Mouse (Mus musculus) myocyte (in vitro differentiated cells): ENCODE measurements at regions not wholly inside any gene's neighbourhood (a gene's known extent, or its start where the extent isn't known, plus 50 kb on each side); places are given as distances from the start of the nearest gene placed in this dataset.

Source experiments
- CEBPB ChIP-seq: IDR thresholded peaks from 2 replicates; pipeline ENCODE4 v1.6.1; 2011; ENCODE audit warnings: mild to moderate bottlenecking, moderate library complexity; ENCODE audit not compliant: poor library complexity, insufficient read depth, severe bottlenecking
- E2F4 ChIP-seq: IDR thresholded peaks from one replicate; pipeline ENCODE4 v1.6.1; 2011; ENCODE audit warnings: mild to moderate bottlenecking, control low read depth, moderate library complexity; ENCODE audit not compliant: insufficient read depth
- MAX ChIP-seq: IDR thresholded peaks from one replicate; pipeline ENCODE4 v1.6.1; 2011; ENCODE audit warnings: low read depth, mild to moderate bottlenecking, control low read depth
- MYOG ChIP-seq, 3 experiments: IDR thresholded peaks; one replicate each; pipeline ENCODE4 v1.6.1; 2011; ENCODE audit warnings: control low read depth in 2 of 3, low read depth in 2 of 3, mild to moderate bottlenecking in 2 of 3; ENCODE audit not compliant: insufficient read length in 2 of 3, control insufficient read depth in 1 of 3, insufficient read depth in 1 of 3
- POLR2A ChIP-seq: IDR thresholded peaks from one replicate; pipeline ENCODE4 v1.6.1; 2011; ENCODE audit warnings: low read depth, mild to moderate bottlenecking, control low read depth, moderate library complexity; ENCODE audit not compliant: insufficient read length
- POLR2AphosphoS2 ChIP-seq: IDR thresholded peaks from one replicate; pipeline ENCODE4 v1.6.1; 2011; ENCODE audit warnings: low read depth, control low read depth; ENCODE audit not compliant: insufficient read length
- REST ChIP-seq: IDR thresholded peaks from one replicate; pipeline ENCODE4 v1.6.1; 2011; ENCODE audit warnings: mild to moderate bottlenecking, control low read depth, moderate library complexity; ENCODE audit not compliant: insufficient read depth, insufficient read length
- SRF ChIP-seq: IDR thresholded peaks from one replicate; pipeline ENCODE4 v1.6.1; 2011; ENCODE audit warnings: low read depth; ENCODE audit not compliant: control insufficient read depth, insufficient read length
- TCF12 ChIP-seq: IDR thresholded peaks from one replicate; pipeline ENCODE4 v1.6.1; 2011; ENCODE audit warnings: mild to moderate bottlenecking, control low read depth; ENCODE audit not compliant: poor library complexity, insufficient read depth, severe bottlenecking
- TCF3 ChIP-seq: IDR thresholded peaks from one replicate; pipeline ENCODE4 v1.6.1; 2011; ENCODE audit warnings: low read depth, control low read depth; ENCODE audit not compliant: insufficient read length
- USF1 ChIP-seq: IDR thresholded peaks from one replicate; pipeline ENCODE4 v1.6.1; 2011; ENCODE audit warnings: low read depth, mild to moderate bottlenecking, control low read depth, moderate library complexity

DNA sequence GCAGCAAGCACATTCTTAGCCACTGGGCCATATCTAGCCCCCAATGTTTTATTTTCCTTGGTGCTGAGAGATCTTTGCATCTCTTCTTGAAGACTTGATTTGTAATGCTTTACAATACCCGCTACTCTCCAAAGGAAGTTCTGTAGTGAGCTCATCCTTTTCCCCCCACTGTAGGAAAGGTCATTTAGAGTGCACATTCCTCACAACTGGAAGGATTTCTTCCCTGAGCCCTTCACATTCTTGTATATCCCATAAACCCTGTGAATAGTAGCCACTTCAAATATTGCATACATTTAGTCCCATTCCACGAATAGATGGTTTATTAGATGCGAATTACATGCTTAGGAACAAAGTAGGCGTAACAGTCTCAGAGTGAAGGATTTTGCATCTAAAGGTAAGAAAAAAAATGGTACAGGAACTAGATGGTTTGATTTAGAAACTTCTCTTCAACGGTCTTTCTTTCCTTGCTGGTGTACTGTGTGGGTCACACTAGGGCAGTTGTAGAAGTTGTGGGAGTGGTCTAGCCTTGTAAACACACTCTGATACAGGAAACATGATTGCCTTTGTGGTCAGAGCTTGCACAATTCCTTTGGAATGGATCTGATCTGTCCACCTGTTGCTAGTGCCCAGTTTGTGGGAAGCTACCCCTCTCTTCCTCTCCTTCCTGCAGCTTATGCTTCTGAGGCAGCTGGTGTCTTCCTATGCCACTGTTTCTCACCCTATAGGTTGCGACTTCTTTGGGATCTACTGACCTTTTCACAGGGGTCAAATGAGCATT lies 326.0 kb upstream of the Prickle1 start:
- TF ChIP-seq CEBPB = peak; percentile 94
- TF ChIP-seq POLR2A = no peak
- TF ChIP-seq TCF12 = peak; percentile 34
- peak in 1 of 3 experiments; percentile 85 for TF ChIP-seq MYOG (IDR thresholded peaks at IDR 0.05; ENCODE audit: control insufficient read depth in 1 of 3, insufficient read depth in 1 of 3, insufficient read length in 2 of 3, low read depth in 2 of 3)
- TF ChIP-seq SRF = no peak
- no peak for TF ChIP-seq E2F4
- no peak for TF ChIP-seq TCF3
- no peak for TF ChIP-seq USF1
- no peak for TF ChIP-seq MAX
- no peak for TF ChIP-seq POLR2AphosphoS2
- no peak for TF ChIP-seq REST
